Mouse (Mus musculus): ENCODE data around the gene Chchd1.

DNA sequence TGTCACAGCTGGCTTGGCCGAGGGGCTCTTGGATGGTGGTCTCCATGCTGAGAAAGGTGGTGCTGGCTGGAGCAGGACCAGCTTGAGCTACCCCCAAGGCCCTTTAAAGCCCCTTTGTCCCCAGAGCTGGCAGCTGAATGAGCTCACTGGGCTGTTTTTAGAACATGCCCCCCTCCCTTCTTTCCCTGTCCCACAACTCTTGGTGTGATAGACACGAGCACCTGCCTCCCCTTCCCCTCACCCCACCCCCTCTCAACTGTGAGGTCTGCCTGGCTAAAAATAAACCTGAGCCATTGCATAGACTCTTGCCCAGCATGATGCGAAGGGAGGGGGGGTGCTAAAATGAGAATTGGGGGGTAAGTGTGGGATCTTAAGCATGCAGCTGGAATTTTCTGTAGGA is 38.4 kb upstream of the Chchd1 start:
- TF ChIP-seq CEBPB (IDR thresholded peaks at IDR 0.05; ENCODE audit: insufficient read depth, poor library complexity, severe bottlenecking) (no peak), POLR2A (IDR thresholded peaks at IDR 0.05; ENCODE audit: insufficient read length, low read depth) (peak; percentile 26), MYOG (IDR thresholded peaks at IDR 0.05; ENCODE audit: control insufficient read depth in 1 of 3, insufficient read depth in 1 of 3, insufficient read length in 2 of 3, low read depth in 2 of 3) (peak in 1 of 3 experiments; percentile 51), POLR2AphosphoS2 (IDR thresholded peaks at IDR 0.05; ENCODE audit: insufficient read length, low read depth) (no peak), E2F4 (IDR thresholded peaks at IDR 0.05; ENCODE audit: insufficient read depth) (no peak), TCF3 (IDR thresholded peaks at IDR 0.05; ENCODE audit: insufficient read length, low read depth) (no peak), MYOD1 (IDR thresholded peaks at IDR 0.05; ENCODE audit: control insufficient read depth in 1 of 3, insufficient read length in 2 of 3, low read depth in 2 of 3) (peak; percentile 81 to 98 (median 87)), MAX (IDR thresholded peaks at IDR 0.05; ENCODE audit: low read depth) (no peak)
